Mouse (Mus musculus) midbrain, embryonic 13.5 days (tissue): ENCODE measurements at regions not wholly inside any gene's neighbourhood (a gene's known extent, or its start where the extent isn't known, plus 50 kb on each side); places are given as distances from the start of the nearest gene placed in this dataset.

ENCODE experiments used
- ATAC-seq: fragments of 200-750 bp; cut with Nextera tagmentation; 2 replicates; pipeline ENCODE4 v1.8.0; 2017; ENCODE audit warnings: mild to moderate bottlenecking, moderate TSS enrichment, moderate library complexity
- H3K27ac ChIP-seq: fragments of 300-500 bp; sonication (generic); 2 replicates; pipeline ENCODE4 v1.5.1; 2015; ENCODE audit warnings: inconsistent platforms, mild to moderate bottlenecking, moderate library complexity
- H3K27me3 ChIP-seq: fragments of 300-500 bp; sonication (generic); 2 replicates; pipeline ENCODE4 v1.6.1; 2015; ENCODE audit warnings: mild to moderate bottlenecking, inconsistent platforms
- H3K36me3 ChIP-seq: fragments of 300-500 bp; sonication (generic); 2 replicates; pipeline ENCODE4 v1.6.1; 2015; ENCODE audit warnings: mild to moderate bottlenecking, inconsistent platforms
- H3K4me1 ChIP-seq: fragments of 300-500 bp; sonication (generic); replicated peaks from 2 replicates; pipeline ENCODE4 v1.6.1; 2015; ENCODE audit warnings: inconsistent platforms
- H3K4me2 ChIP-seq: fragments of 300-500 bp; sonication (generic); replicated peaks from 2 replicates; pipeline ENCODE4 v1.6.1; 2015; ENCODE audit warnings: moderate library complexity, mild to moderate bottlenecking, inconsistent platforms
- H3K4me3 ChIP-seq: fragments of 300-500 bp; sonication (generic); replicated peaks from 2 replicates; pipeline ENCODE4 v1.5.1; 2015; ENCODE audit warnings: mild to moderate bottlenecking, inconsistent platforms
- H3K9ac ChIP-seq: fragments of 300-500 bp; sonication (generic); replicated peaks from 2 replicates; pipeline ENCODE4 v1.6.1; 2015; ENCODE audit warnings: mild to moderate bottlenecking, inconsistent platforms
- H3K9me3 ChIP-seq: fragments of 300-500 bp; sonication (generic); 2 replicates; pipeline ENCODE4 v1.6.1; 2016; ENCODE audit warnings: mild to moderate bottlenecking, inconsistent platforms
- WGBS: fragments of 180-500 bp; shearing (Covaris S2); methylation state at CpG from one replicate; pipeline ENCODE4 v1.1.7; 2015; 5-methylcytosine and 5-hydroxymethylcytosine counted together

- Histone ChIP-seq H3K36me3 (no peaks in the 10 kb centered on the region), H3K4me1 (no peaks in the 10 kb centered on the region), H3K27ac (no peak overlapping the region), H3K9ac (no peak overlapping the region), H3K9me3 (no peaks in the 10 kb centered on the region), H3K27me3 (no peaks in the 10 kb centered on the region), H3K4me3 (no peak overlapping the region), H3K4me2 (no peak overlapping the region)
- 56% methylated on average over 2 of the region's 2 CpGs for WGBS
- no peak for ATAC-seq
These were observed 1124.1 kb downstream of the Stim2 start for GRCm38 (mm10) chr5:55122391-55122790.

DNA sequence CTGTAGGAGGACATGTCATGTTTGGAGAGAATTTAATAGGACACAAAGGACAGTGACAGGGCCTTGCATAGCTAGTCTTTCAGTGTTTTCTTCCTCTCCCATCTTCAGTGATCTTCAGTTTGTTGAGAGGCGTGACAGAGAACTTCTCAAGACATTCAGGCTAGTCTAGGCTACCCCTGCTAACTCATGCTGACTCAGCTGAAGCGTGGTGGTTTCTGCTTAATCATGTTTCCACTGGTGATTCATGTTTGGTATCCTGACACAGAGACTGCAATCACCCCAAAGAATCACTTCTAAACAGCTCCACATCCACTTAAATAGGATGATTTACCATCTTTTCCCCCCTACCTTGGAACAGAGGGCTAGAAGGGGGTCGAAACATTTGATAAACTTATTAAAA lies 1136.0 kb downstream of the Stim2 start:
- Histone ChIP-seq H3K4me1 (0 out of 2 replicates have a peak, but pooled peaks cover 6% of the 10 kb centered on the region), H3K9me3 (no peaks in the 10 kb centered on the region), H3K4me3 (no peak overlapping the region), H3K36me3 (no peaks in the 10 kb centered on the region), H3K27ac (no peak overlapping the region), H3K27me3 (no peaks in the 10 kb centered on the region), H3K9ac (no peak overlapping the region), H3K4me2 (no peak overlapping the region)
- no peak for ATAC-seq
- WGBS, result 85% methylated on average over 3 of the region's 3 CpGs

GRCm38 (mm10) chr5:55135293-55135947 lies 1137.1 kb downstream of the Stim2 start:
- no peak overlapping the region for H3K9ac ChIP-seq
- H3K36me3 ChIP-seq, result no peaks in the 10 kb centered on the region
- ATAC-seq, result peak; percentile 71
- no peak overlapping the region for H3K27ac ChIP-seq
- WGBS, result 64% methylated on average over 9 of the region's 9 CpGs
- no peaks in the 10 kb centered on the region for H3K27me3 ChIP-seq
- no peaks in the 10 kb centered on the region for H3K9me3 ChIP-seq
- 0 out of 2 replicates have a peak, but pooled peaks cover 6% of the 10 kb centered on the region for H3K4me1 ChIP-seq
- no peak overlapping the region for H3K4me2 ChIP-seq
- no peak overlapping the region for H3K4me3 ChIP-seq

- no peak overlapping the region for H3K27ac ChIP-seq
- no peak overlapping the region for H3K9ac ChIP-seq
- no peak overlapping the region for H3K4me2 ChIP-seq
- H3K27me3 ChIP-seq, result no peaks in the 10 kb centered on the region
- no peak for ATAC-seq
- H3K9me3 ChIP-seq, result no peaks in the 10 kb centered on the region
- H3K36me3 ChIP-seq, result no peaks in the 10 kb centered on the region
- H3K4me3 ChIP-seq, result no peak overlapping the region
- H3K4me1 ChIP-seq, result 0 out of 2 replicates have a peak, but pooled peaks cover 6% of the 10 kb centered on the region
These were observed 1140.5 kb downstream of the Stim2 start for GRCm38 (mm10) chr5:55138750-55139149.

- Histone ChIP-seq H3K4me2 (no peak overlapping the region), H3K9ac (no peak overlapping the region), H3K4me3 (no peak overlapping the region), H3K27me3 (no peaks in the 10 kb centered on the region), H3K9me3 (no peaks in the 10 kb centered on the region), H3K4me1 (no peaks in the 10 kb centered on the region), H3K36me3 (no peaks in the 10 kb centered on the region), H3K27ac (no peak overlapping the region)
- no peak for ATAC-seq
These were observed 1149.1 kb downstream of the Stim2 start for GRCm38 (mm10) chr5:55147354-55147753.

GRCm38 (mm10) chr5:55174839-55175238 lies 1176.5 kb downstream of the Stim2 start:
- ATAC-seq, result no peak
- 68% methylated on average over 1 of the region's 1 CpGs for WGBS
- Histone ChIP-seq H3K4me2 (no peak overlapping the region), H3K27ac (no peak overlapping the region), H3K4me3 (no peak overlapping the region), H3K9ac (no peak overlapping the region), H3K27me3 (no peaks in the 10 kb centered on the region), H3K4me1 (no peaks in the 10 kb centered on the region), H3K36me3 (no peaks in the 10 kb centered on the region), H3K9me3 (no peaks in the 10 kb centered on the region)
